Mouse (Mus musculus): ENCODE results near the gene Cgrrf1. TPM values are rescaled to one million over a fixed set of nuclear protein-coding genes. Genes with fewer than 3 reads are reported as not detected.

Gene Cgrrf1
- polyA plus RNA-seq, 1 experiment from 2014 or later: 19.5 TPM

GRCm38 (mm10) chr14:46794157-46794556, 37.8 kb upstream of the Cgrrf1 start:
- Histone ChIP-seq H3K9ac (ENCODE audit: low read depth, low read length) (no peak overlapping the region), H3K36me3 (ENCODE audit: control insufficient read depth, insufficient read depth, low read length) (no peaks in the 10 kb centered on the region), H3K27ac (ENCODE audit: low read depth, low read length) (no peak overlapping the region), H3K4me2 (ENCODE audit: low read length) (no peak overlapping the region), H3K4me1 (ENCODE audit: control insufficient read depth, insufficient read depth, low read depth, low read length) (no peaks in the 10 kb centered on the region), H3K27me3 (replicated peaks; ENCODE audit: control insufficient read depth, insufficient read depth, low read length) (no peaks in the 10 kb centered on the region), H3K4me3 (ENCODE audit: low read length) (no peak overlapping the region), H3K9me3 (ENCODE audit: control insufficient read depth, low read length) (no peaks in the 10 kb centered on the region)
- no peak for ATAC-seq
- 93% methylated on average over 5 of the region's 5 CpGs for WGBS

- ATAC-seq: no peak
- H3K27me3 ChIP-seq (replicated peaks; ENCODE audit: control insufficient read depth, insufficient read depth, low read length): no peaks in the 10 kb centered on the region
- H3K9ac ChIP-seq (ENCODE audit: low read depth, low read length): no peak overlapping the region
- H3K4me3 ChIP-seq (ENCODE audit: low read length): no peak overlapping the region
- 0 out of 2 replicates have a peak, but pooled peaks cover 2% of the 10 kb centered on the region for H3K36me3 ChIP-seq (ENCODE audit: control insufficient read depth, insufficient read depth, low read length)
- no peaks in the 10 kb centered on the region for H3K9me3 ChIP-seq (ENCODE audit: control insufficient read depth, low read length)
- no peak overlapping the region for H3K27ac ChIP-seq (ENCODE audit: low read depth, low read length)
- H3K4me2 ChIP-seq (ENCODE audit: low read length): no peak overlapping the region
- 88% methylated on average over 3 of the region's 3 CpGs for WGBS
- H3K4me1 ChIP-seq (ENCODE audit: control insufficient read depth, insufficient read depth, low read depth, low read length): no peaks in the 10 kb centered on the region
These were observed 31.1 kb upstream of the Cgrrf1 start for GRCm38 (mm10) chr14:46800684-46801345.

GRCm38 (mm10) chr14:46803259-46803658, 28.7 kb upstream of the Cgrrf1 start:
- Histone ChIP-seq H3K27ac (ENCODE audit: low read depth, low read length) (no peak overlapping the region), H3K36me3 (ENCODE audit: control insufficient read depth, insufficient read depth, low read length) (0 out of 2 replicates have a peak, but pooled peaks cover 2% of the 10 kb centered on the region), H3K9ac (ENCODE audit: low read depth, low read length) (no peak overlapping the region), H3K4me1 (ENCODE audit: control insufficient read depth, insufficient read depth, low read depth, low read length) (no peaks in the 10 kb centered on the region), H3K9me3 (ENCODE audit: control insufficient read depth, low read length) (no peaks in the 10 kb centered on the region), H3K4me2 (ENCODE audit: low read length) (no peak overlapping the region), H3K27me3 (replicated peaks; ENCODE audit: control insufficient read depth, insufficient read depth, low read length) (no peaks in the 10 kb centered on the region), H3K4me3 (ENCODE audit: low read length) (no peak overlapping the region)
- ATAC-seq: no peak
- 91% methylated on average over 4 of the region's 4 CpGs for WGBS

GRCm38 (mm10) chr14:46803791-46804190, 28.1 kb upstream of the Cgrrf1 start:
- Histone ChIP-seq H3K4me2 (ENCODE audit: low read length) (no peak overlapping the region), H3K4me1 (ENCODE audit: control insufficient read depth, insufficient read depth, low read depth, low read length) (no peaks in the 10 kb centered on the region), H3K27ac (ENCODE audit: low read depth, low read length) (no peak overlapping the region), H3K27me3 (replicated peaks; ENCODE audit: control insufficient read depth, insufficient read depth, low read length) (no peaks in the 10 kb centered on the region), H3K36me3 (ENCODE audit: control insufficient read depth, insufficient read depth, low read length) (0 out of 2 replicates have a peak, but pooled peaks cover 2% of the 10 kb centered on the region), H3K9ac (ENCODE audit: low read depth, low read length) (no peak overlapping the region), H3K9me3 (ENCODE audit: control insufficient read depth, low read length) (no peaks in the 10 kb centered on the region), H3K4me3 (ENCODE audit: low read length) (no peak overlapping the region)
- 96% methylated on average over 1 of the region's 1 CpGs for WGBS
- ATAC-seq: no peak

- 85% methylated on average over 5 of the region's 5 CpGs for WGBS
- H3K27ac ChIP-seq (ENCODE audit: low read depth, low read length): no peak overlapping the region
- no peak for ATAC-seq
These were observed 25.7 kb upstream of the Cgrrf1 start for GRCm38 (mm10) chr14:46806186-46806585.

GRCm38 (mm10) chr14:46807927-46808326, 24.0 kb upstream of the Cgrrf1 start:
- H3K27me3 ChIP-seq (replicated peaks; ENCODE audit: control insufficient read depth, insufficient read depth, low read length): no peaks in the 10 kb centered on the region
- H3K36me3 ChIP-seq (ENCODE audit: control insufficient read depth, insufficient read depth, low read length): peaks cover 8% of the 10 kb centered on the region
- no peak overlapping the region for H3K27ac ChIP-seq (ENCODE audit: low read depth, low read length)
- no peaks in the 10 kb centered on the region for H3K9me3 ChIP-seq (ENCODE audit: control insufficient read depth, low read length)
- no peaks in the 10 kb centered on the region for H3K4me1 ChIP-seq (ENCODE audit: control insufficient read depth, insufficient read depth, low read depth, low read length)
- no peak for ATAC-seq
- 78% methylated on average over 3 of the region's 3 CpGs for WGBS
- H3K4me3 ChIP-seq (ENCODE audit: low read length): no peak overlapping the region
- H3K9ac ChIP-seq (ENCODE audit: low read depth, low read length): no peak overlapping the region
- no peak overlapping the region for H3K4me2 ChIP-seq (ENCODE audit: low read length)

More at GRCm38 (mm10) chr14:46806186-46806585, 25.7 kb upstream of the Cgrrf1 start:
- Histone ChIP-seq H3K36me3 (ENCODE audit: control insufficient read depth, insufficient read depth, low read length) (peaks cover 4% of the 10 kb centered on the region), H3K9ac (ENCODE audit: low read depth, low read length) (no peak overlapping the region), H3K4me3 (ENCODE audit: low read length) (no peak overlapping the region), H3K4me1 (ENCODE audit: control insufficient read depth, insufficient read depth, low read depth, low read length) (no peaks in the 10 kb centered on the region), H3K4me2 (ENCODE audit: low read length) (no peak overlapping the region), H3K9me3 (ENCODE audit: control insufficient read depth, low read length) (no peaks in the 10 kb centered on the region), H3K27me3 (replicated peaks; ENCODE audit: control insufficient read depth, insufficient read depth, low read length) (no peaks in the 10 kb centered on the region)

- Histone ChIP-seq H3K9me3 (ENCODE audit: control insufficient read depth, low read length) (no peaks in the 10 kb centered on the region), H3K4me1 (ENCODE audit: control insufficient read depth, insufficient read depth, low read depth, low read length) (peaks cover 4% of the 10 kb centered on the region; the same call in 1 of the 2 replicates), H3K9ac (ENCODE audit: low read depth, low read length) (no peak overlapping the region), H3K27me3 (replicated peaks; ENCODE audit: control insufficient read depth, insufficient read depth, low read length) (no peaks in the 10 kb centered on the region), H3K36me3 (ENCODE audit: control insufficient read depth, insufficient read depth, low read length) (peaks cover 9% of the 10 kb centered on the region), H3K4me2 (ENCODE audit: low read length) (no peak overlapping the region), H3K27ac (ENCODE audit: low read depth, low read length) (no peak overlapping the region), H3K4me3 (ENCODE audit: low read length) (no peak overlapping the region)
- 80% methylated on average over 6 of the region's 6 CpGs for WGBS
- ATAC-seq: no peak
These were observed 16.3 kb upstream of the Cgrrf1 start for GRCm38 (mm10) chr14:46815640-46816039.

- no peak for ATAC-seq
- no peaks in the 10 kb centered on the region for H3K9me3 ChIP-seq (ENCODE audit: control insufficient read depth, low read length)
- 95% methylated on average over 8 of the region's 8 CpGs for WGBS
These were observed 14.9 kb upstream of the Cgrrf1 start for GRCm38 (mm10) chr14:46816916-46817622.

GRCm38 (mm10) chr14:46818743-46819142, 13.2 kb upstream of the Cgrrf1 start:
- ATAC-seq: no peak
- H3K9me3 ChIP-seq (ENCODE audit: control insufficient read depth, low read length): no peaks in the 10 kb centered on the region
- H3K36me3 ChIP-seq (ENCODE audit: control insufficient read depth, insufficient read depth, low read length): peaks cover 2% of the 10 kb centered on the region; the same call in 1 of the 2 replicates
- WGBS: 95% methylated on average over 7 of the region's 7 CpGs
- H3K4me3 ChIP-seq (ENCODE audit: low read length): no peak overlapping the region
- H3K27ac ChIP-seq (ENCODE audit: low read depth, low read length): no peak overlapping the region
- no peaks in the 10 kb centered on the region for H3K27me3 ChIP-seq (replicated peaks; ENCODE audit: control insufficient read depth, insufficient read depth, low read length)
- H3K4me1 ChIP-seq (ENCODE audit: control insufficient read depth, insufficient read depth, low read depth, low read length): peaks cover 13% of the 10 kb centered on the region
- no peak overlapping the region for H3K9ac ChIP-seq (ENCODE audit: low read depth, low read length)
- no peak overlapping the region for H3K4me2 ChIP-seq (ENCODE audit: low read length)

More at GRCm38 (mm10) chr14:46816916-46817622, 14.9 kb upstream of the Cgrrf1 start:
- Histone ChIP-seq H3K4me1 (ENCODE audit: control insufficient read depth, insufficient read depth, low read depth, low read length) (peaks cover 10% of the 10 kb centered on the region; the same call in 1 of the 2 replicates), H3K27me3 (replicated peaks; ENCODE audit: control insufficient read depth, insufficient read depth, low read length) (no peaks in the 10 kb centered on the region), H3K36me3 (ENCODE audit: control insufficient read depth, insufficient read depth, low read length) (peaks cover 3% of the 10 kb centered on the region), H3K9ac (ENCODE audit: low read depth, low read length) (no peak overlapping the region), H3K4me3 (ENCODE audit: low read length) (no peak overlapping the region), H3K4me2 (ENCODE audit: low read length) (no peak overlapping the region), H3K27ac (ENCODE audit: low read depth, low read length) (no peak overlapping the region)
